Mouse (Mus musculus) lung, postnatal 0 days (tissue): Measurements from ENCODE around the gene Mgmt. TPM values are rescaled to one million over a fixed set of nuclear protein-coding genes. Genes with fewer than 3 reads are reported as not detected.

ENCODE experiments used
- ATAC-seq: fragments of 200-750 bp; cut with Nextera tagmentation; 2 replicates; pipeline ENCODE4 v1.8.0; 2017; ENCODE audit warnings: moderate library complexity
- DNase-seq: peaks from one replicate; pipeline ENCODE4 v3.0.0-alpha.2; 2016; ENCODE audit warnings: low spot score
- H3K27ac ChIP-seq: fragments of 300-500 bp; sonication (generic); 2 replicates; pipeline ENCODE4 v1.5.1; 2014; ENCODE audit warnings: antibody characterized with exemption, mild to moderate bottlenecking, low read length, mixed read lengths
- H3K27me3 ChIP-seq: fragments of 300-500 bp; sonication (generic); replicated peaks from 2 replicates; pipeline ENCODE4 v1.6.1; 2014; ENCODE audit warnings: low read length, mixed read lengths; ENCODE audit not compliant: insufficient read depth
- H3K36me3 ChIP-seq: fragments of 300-500 bp; sonication (generic); 2 replicates; pipeline ENCODE4 v1.6.1; 2014; ENCODE audit warnings: low read length, mixed read lengths; ENCODE audit not compliant: insufficient read depth
- H3K4me1 ChIP-seq: fragments of 300-500 bp; sonication (generic); 2 replicates; pipeline ENCODE4 v1.6.1; 2014; ENCODE audit warnings: antibody characterized with exemption, low read depth, low read length, mixed read lengths; ENCODE audit not compliant: insufficient read depth
- H3K4me2 ChIP-seq: fragments of 300-500 bp; sonication (generic); replicated peaks from 2 replicates; pipeline ENCODE4 v1.6.1; 2014; ENCODE audit warnings: low read depth, mild to moderate bottlenecking, low read length, moderate library complexity, mixed read lengths
- H3K4me3 ChIP-seq: fragments of 300-500 bp; sonication (generic); 2 replicates; pipeline ENCODE4 v1.5.1; 2014; ENCODE audit warnings: low read depth, low read length
- H3K9ac ChIP-seq: fragments of 300-500 bp; sonication (generic); replicated peaks from 2 replicates; pipeline ENCODE4 v1.6.1; 2014; ENCODE audit warnings: low read depth, mild to moderate bottlenecking
- H3K9me3 ChIP-seq: fragments of 300-500 bp; sonication (generic); 2 replicates; pipeline ENCODE4 v1.6.1; 2016; ENCODE audit warnings: low read length, mixed read lengths
- CTCF ChIP-seq: IDR thresholded peaks from 2 replicates; pipeline ENCODE4 v1.5.1; 2016; ENCODE audit warnings: antibody characterized with exemption, mild to moderate bottlenecking
- EP300 ChIP-seq: IDR thresholded peaks from 2 replicates; pipeline ENCODE4 v1.6.1; 2016; ENCODE audit warnings: antibody characterized with exemption, mild to moderate bottlenecking, control low read depth
- WGBS: fragments of 180-500 bp; shearing (Covaris S2); extraction: QIAGEN DNeasy Blood & Tissue Kit; methylation state at CpG from one replicate; pipeline ENCODE4 v1.1.7; 2014; 5-methylcytosine and 5-hydroxymethylcytosine counted together
- polyA plus RNA-seq: library from polyadenylated mRNA; unstranded; fragments of >200 nt; fragmentation: Nextera tagmentation; extraction: Ambion mirVana; gene quantifications from 2 replicates; pipeline ENCODE4 v1.2.1, GENCODE M21; 2015

Gene Mgmt
- polyA plus RNA-seq, 1 experiment from 2014 or later, result 1.8 TPM

DNA sequence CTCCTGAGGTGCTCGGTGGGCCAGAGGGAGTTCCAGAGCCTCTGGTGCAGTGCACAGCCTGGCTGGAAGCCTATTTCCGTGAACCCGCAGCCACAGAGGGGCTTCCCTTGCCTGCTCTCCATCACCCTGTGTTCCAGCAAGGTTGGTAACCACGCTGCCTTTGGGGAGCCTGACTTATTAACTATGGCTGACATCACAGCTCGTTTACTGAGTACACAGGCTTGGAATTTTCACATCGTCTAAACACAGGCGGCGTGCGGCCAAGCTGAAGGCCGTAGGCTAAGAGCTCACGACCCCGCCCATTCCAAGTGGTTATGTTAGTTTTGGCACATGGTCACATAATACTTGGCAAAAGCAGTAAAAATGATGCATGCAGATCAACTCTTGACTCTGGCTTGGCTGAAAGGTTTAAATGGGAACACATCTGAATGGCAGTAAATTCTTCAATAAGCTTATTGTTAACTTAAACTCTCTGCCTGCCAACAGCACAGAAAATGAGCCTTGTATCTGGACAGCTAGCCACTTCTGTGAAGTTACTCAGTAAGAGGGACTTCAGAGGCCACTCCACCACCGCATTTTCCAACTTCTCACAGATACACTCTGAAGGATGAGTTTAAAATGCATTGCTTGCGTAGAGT is 191.7 kb downstream of the Mgmt start:
- ATAC-seq (peak; percentile 92), DNase-seq (peak; percentile 96)
- 20% methylated on average over 14 of the region's 14 CpGs for WGBS
- H3K27ac ChIP-seq, result no peak overlapping the region
- no peaks in the 10 kb centered on the region for H3K36me3 ChIP-seq
- no peaks in the 10 kb centered on the region for H3K9me3 ChIP-seq
- 0 out of 2 replicates have a peak, but pooled peaks cover 6% of the 10 kb centered on the region for H3K4me1 ChIP-seq
- TF ChIP-seq CTCF (no peak), EP300 (no peak)
- H3K4me2 ChIP-seq, result no peak overlapping the region
- H3K4me3 ChIP-seq, result no peak overlapping the region
- H3K27me3 ChIP-seq, result no peaks in the 10 kb centered on the region
- H3K9ac ChIP-seq, result no peak overlapping the region

- no peaks in the 10 kb centered on the region for H3K9me3 ChIP-seq
- no peaks in the 10 kb centered on the region for H3K27me3 ChIP-seq
- DNase-seq (peak; percentile 25), ATAC-seq (no peak; the same call in 1 of the 2 replicates)
- no peak overlapping the region for H3K4me3 ChIP-seq
- no peaks in the 10 kb centered on the region for H3K36me3 ChIP-seq
- no peak overlapping the region for H3K9ac ChIP-seq
- 0 out of 2 replicates have a peak overlapping the region, but pooled peaks have one; percentile 14 for H3K4me2 ChIP-seq
- H3K27ac ChIP-seq, result no peak overlapping the region
- 0 out of 2 replicates have a peak, but pooled peaks cover 6% of the 10 kb centered on the region for H3K4me1 ChIP-seq
- TF ChIP-seq CTCF, result no peak
- TF ChIP-seq EP300, result no peak
- WGBS, result 36% methylated on average over 6 of the region's 6 CpGs
Observed at GRCm38 (mm10) chr7:137087136-137087535, 192.7 kb downstream of the Mgmt start.

DNA sequence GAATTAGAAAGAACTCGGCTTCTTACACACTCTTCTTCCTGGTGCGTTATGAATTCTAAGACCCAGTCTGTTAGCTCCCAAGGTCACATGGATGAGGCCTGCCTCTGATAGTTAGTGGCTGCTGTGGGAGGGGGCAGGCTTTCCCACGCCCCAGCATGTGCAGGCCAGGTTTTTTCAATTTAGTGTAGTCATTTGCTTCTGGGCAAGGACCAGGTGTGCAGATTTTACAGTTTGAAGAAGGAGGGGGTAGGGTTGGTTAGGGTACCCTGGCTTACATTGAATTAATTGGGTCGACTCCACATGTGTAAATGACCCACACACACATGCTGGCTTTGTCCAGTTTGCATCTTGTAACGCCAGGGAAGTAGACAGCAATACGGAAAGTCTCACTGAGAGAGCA is 193.7 kb downstream of the Mgmt start:
- Histone ChIP-seq H3K36me3 (no peaks in the 10 kb centered on the region), H3K27ac (no peak overlapping the region), H3K27me3 (no peaks in the 10 kb centered on the region), H3K4me2 (no peak overlapping the region), H3K9ac (no peak overlapping the region), H3K9me3 (no peaks in the 10 kb centered on the region), H3K4me3 (no peak overlapping the region), H3K4me1 (0 out of 2 replicates have a peak, but pooled peaks cover 6% of the 10 kb centered on the region)
- TF ChIP-seq EP300 (no peak), CTCF (no peak)
- ATAC-seq (no peak), DNase-seq (no peak)
- WGBS, result 83% methylated on average over 6 of the region's 6 CpGs

DNA sequence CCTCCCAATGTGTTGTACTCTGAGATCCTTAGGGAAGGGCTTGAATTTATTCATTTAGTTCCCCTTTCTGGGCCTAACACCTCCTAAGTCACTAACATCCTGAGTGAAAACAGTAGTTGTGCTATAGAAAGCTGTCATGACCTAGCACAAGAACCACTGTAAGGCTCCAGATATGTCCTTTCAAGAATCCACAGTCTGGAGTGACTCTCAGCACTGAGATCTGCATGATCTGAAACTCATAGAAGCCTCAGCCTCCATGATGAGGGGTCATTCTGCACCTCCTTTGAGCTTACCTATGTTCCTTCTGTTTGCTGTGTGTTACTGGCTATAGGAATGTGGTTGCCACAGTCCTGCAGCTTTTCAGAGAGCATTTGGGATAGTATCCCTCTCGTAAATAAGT is 200.1 kb downstream of the Mgmt start:
- no peak overlapping the region for H3K27ac ChIP-seq
- H3K9ac ChIP-seq, result no peak overlapping the region
- 84% methylated on average over 1 of the region's 1 CpGs for WGBS
- ATAC-seq, result no peak
- no peaks in the 10 kb centered on the region for H3K27me3 ChIP-seq
- H3K4me1 ChIP-seq, result no peaks in the 10 kb centered on the region
- H3K4me2 ChIP-seq, result no peak overlapping the region
- H3K36me3 ChIP-seq, result no peaks in the 10 kb centered on the region
- TF ChIP-seq CTCF (no peak), EP300 (no peak)
- H3K4me3 ChIP-seq, result no peak overlapping the region
- DNase-seq, result no peak
- H3K9me3 ChIP-seq, result no peaks in the 10 kb centered on the region

DNA sequence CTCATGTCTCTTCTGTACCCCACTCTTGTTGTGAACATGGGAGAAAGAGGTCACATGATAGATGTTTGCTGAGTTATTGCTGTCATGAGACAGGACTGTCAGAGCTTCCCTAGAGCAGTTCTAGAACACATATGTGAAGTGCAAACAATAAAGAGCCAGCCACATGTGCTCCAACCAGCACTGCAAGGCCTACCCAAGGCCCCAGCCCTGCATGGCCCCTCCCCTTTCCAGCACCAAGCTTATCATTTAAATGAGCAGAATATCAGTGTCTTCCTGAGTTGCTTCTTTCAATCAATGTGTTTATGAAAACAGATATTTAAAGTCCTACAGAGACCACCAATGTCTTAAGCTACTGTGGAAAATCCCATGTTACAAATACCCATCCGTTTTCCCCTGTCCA is 201.3 kb downstream of the Mgmt start:
- no peak for TF ChIP-seq CTCF
- TF ChIP-seq EP300, result no peak
- Histone ChIP-seq H3K4me1 (no peaks in the 10 kb centered on the region), H3K9ac (no peak overlapping the region), H3K4me3 (no peak overlapping the region), H3K9me3 (no peaks in the 10 kb centered on the region), H3K27ac (no peak overlapping the region), H3K36me3 (no peaks in the 10 kb centered on the region), H3K27me3 (no peaks in the 10 kb centered on the region), H3K4me2 (no peak overlapping the region)
- ATAC-seq, result no peak
- no peak for DNase-seq
- WGBS, result 93% methylated on average over 1 of the region's 1 CpGs

- H3K4me1 ChIP-seq, result no peaks in the 10 kb centered on the region
- H3K4me2 ChIP-seq, result no peak overlapping the region
- H3K9ac ChIP-seq, result no peak overlapping the region
- TF ChIP-seq CTCF (no peak), EP300 (no peak)
- H3K27me3 ChIP-seq, result no peaks in the 10 kb centered on the region
- H3K36me3 ChIP-seq, result no peaks in the 10 kb centered on the region
- no peaks in the 10 kb centered on the region for H3K9me3 ChIP-seq
- H3K4me3 ChIP-seq, result no peak overlapping the region
- DNase-seq, result no peak
- 72% methylated on average over 3 of the region's 3 CpGs for WGBS
- H3K27ac ChIP-seq, result no peak overlapping the region
- ATAC-seq, result no peak
Observed at GRCm38 (mm10) chr7:137099766-137100165, 205.4 kb downstream of the Mgmt start.
